Comparison of ENCODE assay signal across 8 mouse cellular contexts in genomic region chr5:140568321-140568970, GRCm38 (mm10). TPM values are rescaled to one million over a fixed set of nuclear protein-coding genes. Genes with fewer than 3 reads are reported as not detected.
DNase-seq lines count a peak whose midpoint lies in the region; ATAC-seq lines count a peak whose summit lies in the region.

No protein-coding gene starts in this region.

- no peak overlapping the region for H3K4me3 ChIP-seq in limb, embryonic 11.5 days (ENCODE audit: low read depth, low read length)
- H3K4me3 ChIP-seq in midbrain, embryonic 13.5 days (replicated peaks), result no peak overlapping the region

- no peak overlapping the region for H3K9ac ChIP-seq in limb, embryonic 11.5 days (ENCODE audit: low read length)
- H3K9ac ChIP-seq in midbrain, embryonic 13.5 days (replicated peaks), result no peak overlapping the region

- no peaks in the 10 kb centered on the region for H3K9me3 ChIP-seq in limb, embryonic 11.5 days (ENCODE audit: control insufficient read depth, low read length)
- no peaks in the 10 kb centered on the region for H3K9me3 ChIP-seq in midbrain, embryonic 13.5 days

- 0 out of 2 replicates have a peak, but pooled peaks cover 2% of the 10 kb centered on the region for H3K4me1 ChIP-seq in limb, embryonic 11.5 days (ENCODE audit: control insufficient read depth, insufficient read depth, low read length)
- H3K4me1 ChIP-seq in midbrain, embryonic 13.5 days (replicated peaks), result peaks cover 29% of the 10 kb centered on the region

- H3K27me3 ChIP-seq in limb, embryonic 11.5 days (ENCODE audit: control insufficient read depth, insufficient read depth, low read length), result no peaks in the 10 kb centered on the region
- 0 out of 2 replicates have a peak, but pooled peaks cover 6% of the 10 kb centered on the region for H3K27me3 ChIP-seq in midbrain, embryonic 13.5 days

- ATAC-seq in common myeloid progenitor, adult 5-6 weeks (replicated peaks; ENCODE audit: low read depth, poor library complexity, severe bottlenecking), result peak; percentile 55
- peak; percentile 15; the same call in 1 of the 2 replicates for ATAC-seq in limb, embryonic 11.5 days (ENCODE audit: insufficient number of reproducible peaks, low FRiP score, low TSS enrichment, low read depth)
- 0 out of 2 replicates have a peak, but pooled peaks have one; percentile 18 for ATAC-seq in midbrain, embryonic 13.5 days

- H3K36me3 ChIP-seq in limb, embryonic 11.5 days (ENCODE audit: control insufficient read depth, insufficient read depth, low read length), result no peaks in the 10 kb centered on the region
- H3K36me3 ChIP-seq in midbrain, embryonic 13.5 days, result no peaks in the 10 kb centered on the region

- DNase-seq in 3134 (ENCODE audit: extremely low read depth, insufficient read length, low spot score), result peak; percentile 54
- peak; percentile 70 for DNase-seq in T-cell, adult 2 months (ENCODE audit: low spot score)
- peak; percentile 26 to 40 for DNase-seq in gastrocnemius, adult 8-10 months (ENCODE audit: low spot score in 2 of 2)
- DNase-seq in induced T-regulatory cell, adult 2 months (ENCODE audit: low read depth), result peak; percentile 90
- DNase-seq in limb, embryonic 11.5 days (ENCODE audit: low spot score), result peak; percentile 83
- DNase-seq in spleen, postnatal 10 days (ENCODE audit: low spot score in 2 of 2), result peak; percentile 66 to 80

- H3K27ac ChIP-seq in limb, embryonic 11.5 days (replicated peaks; ENCODE audit: low read depth, low read length), result no peak overlapping the region
- H3K27ac ChIP-seq in midbrain, embryonic 13.5 days, result 0 out of 2 replicates have a peak overlapping the region, but pooled peaks have one; percentile 3

- WGBS in limb, embryonic 11.5 days, result 37% methylated on average over 10 of the region's 10 CpGs
- WGBS in midbrain, embryonic 13.5 days, result 46% methylated on average over 10 of the region's 10 CpGs

- no peak overlapping the region; the same call in 1 of the 2 replicates for H3K4me2 ChIP-seq in limb, embryonic 11.5 days (ENCODE audit: low read depth, severe bottlenecking)
- no peak overlapping the region for H3K4me2 ChIP-seq in midbrain, embryonic 13.5 days (replicated peaks)

RNA-seq across cellular contexts. Expression of gene Grifin, which starts 3.6 kb away (rescaled TPM):
- not detected in 2 replicates for total RNA-seq in common myeloid progenitor, adult 5-6 weeks (2017)
- not detected for total RNA-seq in gastrocnemius, adult 8-10 months (2022)
- not detected in 2 replicates for polyA plus RNA-seq in limb, embryonic 11.5 days (2014; fragmentation: Nextera tagmentation; extraction: Ambion mirVana)
- polyA plus RNA-seq in midbrain, embryonic 13.5 days (2015; fragmentation: Nextera tagmentation; extraction: Ambion mirVana), result not detected in 2 replicates

RNA-seq across cellular contexts. Expression of gene Lfng, which starts 38.7 kb away (rescaled TPM):
- 23.8 and 41.0 TPM in 2 replicates for total RNA-seq in common myeloid progenitor, adult 5-6 weeks (2017)
- 1 to 10 TPM; 2.0 to 2.9 (median 2.4) TPM for total RNA-seq in gastrocnemius, adult 8-10 months (2022)
- 9.0 and 10.8 TPM in 2 replicates for polyA plus RNA-seq in limb, embryonic 11.5 days (2014; fragmentation: Nextera tagmentation; extraction: Ambion mirVana)
- polyA plus RNA-seq in midbrain, embryonic 13.5 days (2015; fragmentation: Nextera tagmentation; extraction: Ambion mirVana), result 25.0 and 25.7 TPM in 2 replicates

Comparison
In these comparisons a context has a peak if more than half of its experiments do, and no peak if none do; other contexts are left out.
1. DNase-seq: peak in every context shown above with its lines; median percentile 90 in induced T-regulatory cell, adult 2 months; 83 in limb, embryonic 11.5 days; 73 in spleen, postnatal 10 days; 70 in T-cell, adult 2 months; 54 in 3134; 33 in gastrocnemius, adult 8-10 months.